16 mouse cellular contexts compared by ENCODE assay signal in the genomic region with DNA sequence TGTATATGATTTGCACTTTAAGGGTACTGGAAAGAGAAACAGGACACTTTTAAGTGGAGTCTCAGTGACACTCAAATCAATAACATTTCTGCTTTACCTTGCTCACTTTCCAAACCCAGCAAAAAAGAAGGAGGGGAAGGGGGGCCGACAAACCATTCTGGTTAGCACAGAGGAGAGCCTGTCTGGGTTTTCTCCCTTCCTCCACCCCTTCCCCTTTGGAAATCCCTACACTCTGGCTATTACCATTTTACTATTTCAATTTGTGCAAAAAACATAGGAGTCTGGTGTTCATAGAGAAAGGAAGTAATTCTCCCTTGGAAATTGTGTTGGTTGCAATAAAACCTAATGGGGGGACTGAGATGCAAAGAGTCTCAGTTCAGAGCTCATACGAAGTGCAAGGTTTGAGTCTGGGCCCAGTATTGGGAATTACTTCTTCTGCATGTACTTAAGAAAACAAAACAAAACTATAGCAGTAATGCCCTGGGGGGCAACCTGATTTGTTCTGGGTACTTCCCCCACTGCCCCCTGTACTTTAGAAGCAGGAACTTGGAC. TPM values are rescaled to one million over a fixed set of nuclear protein-coding genes. Genes with fewer than 3 reads are reported as not detected.
"Had no signal": no experiment of that assay in that cellular context is flagged by ENCODE, and none has a peak within 500 bp of the region (broad histone marks: within the 10 kb centered on the region; RNA-seq: fewer than 3 reads in every experiment).

No protein-coding gene starts in this region.

- DNase-seq: kidney, adult 9 months; layer of hippocampus, postnatal 36 days; liver, embryonic 13.5 days; right cerebral cortex, postnatal 25 days; spleen, adult 18-20 months; thymus, postnatal 36 days had no signal

- H3K4me3 ChIP-seq: left cerebral cortex, adult 2 months; liver, embryonic 13.5 days; midbrain, embryonic 12.5 days; myocyte; neural tube, embryonic 13.5 days; stomach, embryonic 15.5 days had no signal

- H3K9ac ChIP-seq: liver, embryonic 13.5 days; midbrain, embryonic 12.5 days; neural tube, embryonic 13.5 days; stomach, embryonic 15.5 days had no signal

- H3K27ac ChIP-seq: left cerebral cortex, adult 2 months; liver, embryonic 13.5 days; macrophage; midbrain, embryonic 12.5 days; neural tube, embryonic 13.5 days; stomach, embryonic 15.5 days had no signal

- H3K27me3 ChIP-seq: stomach, embryonic 15.5 days had no signal

- ATAC-seq: inflammation-experienced regulatory T-cells, adult 6 months; intestine, embryonic 16.5 days; midbrain, embryonic 16.5 days had no signal

- H3K4me1 ChIP-seq: stomach, embryonic 15.5 days had no signal

- H3K9me3 ChIP-seq: liver, embryonic 13.5 days; midbrain, embryonic 12.5 days; neural tube, embryonic 13.5 days; stomach, embryonic 15.5 days had no signal

- H3K4me2 ChIP-seq: liver, embryonic 13.5 days; midbrain, embryonic 12.5 days; neural tube, embryonic 13.5 days; stomach, embryonic 15.5 days had no signal

- H3K36me3 ChIP-seq: liver, embryonic 13.5 days; midbrain, embryonic 12.5 days; neural tube, embryonic 13.5 days; stomach, embryonic 15.5 days had no signal

RNA-seq across cellular contexts. Expression of gene Slc1a3, which starts 1.9 kb away (rescaled TPM):
- total RNA-seq: neutrophil, adult 5-6 weeks had no signal
